Mouse (Mus musculus): ENCODE results near the gene Crebrf. TPM values are rescaled to one million over a fixed set of nuclear protein-coding genes. Genes with fewer than 3 reads are reported as not detected.

Crebrf gene
- polyA plus RNA-seq, 1 experiment, result 0.47 TPM

DNA sequence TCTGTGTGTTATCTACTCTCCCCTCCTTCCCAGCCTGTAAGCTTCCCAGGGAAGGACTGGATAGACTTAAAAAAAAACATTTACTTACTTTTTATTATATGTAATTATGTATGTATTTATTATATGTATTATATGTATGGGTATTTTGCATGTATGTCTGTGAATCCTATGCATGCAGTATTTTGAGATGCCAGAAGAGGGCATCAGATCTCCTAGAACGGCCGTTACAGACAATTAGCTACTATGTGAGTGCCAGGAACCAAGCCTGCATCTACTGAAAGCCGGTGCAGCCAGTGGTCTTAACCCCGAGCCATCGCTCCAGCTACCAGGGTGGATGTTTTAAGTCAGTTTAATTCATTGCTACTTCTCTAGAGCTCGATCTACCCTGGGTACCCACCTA lies 34.2 kb upstream of the Crebrf start:
- no peaks in the 10 kb centered on the region for H3K27me3 ChIP-seq (ENCODE audit: control insufficient read depth, insufficient read depth, insufficient read length)
- H3K36me3 ChIP-seq (ENCODE audit: control insufficient read depth, insufficient read depth), result peaks cover 35% of the 10 kb centered on the region
- peaks cover 61% of the 10 kb centered on the region for H3K79me2 ChIP-seq (ENCODE audit: control insufficient read depth, insufficient read depth)
- no peak for TF ChIP-seq USF1 (IDR thresholded peaks at IDR 0.05; ENCODE audit: low read depth)
- TF ChIP-seq MYOD1 (IDR thresholded peaks at IDR 0.05; ENCODE audit: control insufficient read depth, insufficient read length, low read depth), result no peak
- no peak for TF ChIP-seq CTCF (IDR thresholded peaks at IDR 0.05; ENCODE audit: control insufficient read depth, insufficient read depth, insufficient read length)
- no peak for TF ChIP-seq MAX (IDR thresholded peaks at IDR 0.05)
- no peak for TF ChIP-seq MYOG (IDR thresholded peaks at IDR 0.05; ENCODE audit: control insufficient read depth, extremely low read depth, insufficient read length)
- TF ChIP-seq FOSL1 (IDR thresholded peaks at IDR 0.05; ENCODE audit: insufficient read depth, low read length, poor library complexity, severe bottlenecking), result no peak
- TF ChIP-seq CEBPB (IDR thresholded peaks at IDR 0.05; ENCODE audit: low read depth), result no peak
- peaks cover 41% of the 10 kb centered on the region for H3K79me3 ChIP-seq (ENCODE audit: low read depth)
- H3K4me3 ChIP-seq (ENCODE audit: insufficient read depth, poor library complexity, severe bottlenecking), result no peak overlapping the region
- no peak overlapping the region for H3ac ChIP-seq (ENCODE audit: control insufficient read depth, insufficient read length, low read depth)

DNA sequence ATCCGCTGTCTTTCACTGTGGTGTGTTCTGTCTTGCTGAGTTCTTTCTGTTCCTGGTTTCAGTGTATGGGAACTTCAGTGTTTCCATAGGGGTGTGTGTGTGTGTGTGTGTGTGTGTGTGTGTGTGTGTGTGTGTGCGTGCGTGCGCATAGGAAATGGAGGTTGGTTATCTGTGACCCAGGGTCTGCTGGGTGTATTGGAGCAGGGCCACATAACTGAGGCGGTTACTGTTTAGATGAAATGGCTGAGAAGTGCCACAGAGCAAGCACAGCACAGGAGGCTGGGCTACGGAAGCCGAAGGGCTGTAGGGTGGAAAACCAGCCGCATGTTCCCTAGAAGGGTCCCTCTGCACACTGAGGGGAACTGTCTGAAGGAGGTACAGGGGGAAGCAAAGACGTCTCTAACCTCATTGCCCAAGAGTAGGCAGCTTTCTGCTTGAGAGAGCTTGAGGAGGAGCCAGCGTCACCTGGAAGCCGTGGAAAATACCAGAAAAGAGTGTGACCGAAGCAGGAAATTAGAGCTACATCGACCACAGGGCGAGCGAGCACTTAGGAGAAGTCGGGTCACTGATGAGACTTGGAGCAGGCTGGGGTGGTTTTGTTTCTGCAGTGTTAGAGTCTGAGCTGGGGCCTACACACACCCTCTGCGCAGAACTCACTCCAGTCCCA lies 29.0 kb upstream of the Crebrf start:
- Histone ChIP-seq H3K79me3 (ENCODE audit: low read depth) (peaks cover 7% of the 10 kb centered on the region), H3K79me2 (ENCODE audit: control insufficient read depth, insufficient read depth) (peaks cover 25% of the 10 kb centered on the region), H3K4me3 (ENCODE audit: insufficient read depth, poor library complexity, severe bottlenecking) (no peak overlapping the region), H3K36me3 (ENCODE audit: control insufficient read depth, insufficient read depth) (peaks cover 19% of the 10 kb centered on the region), H3K27me3 (ENCODE audit: control insufficient read depth, insufficient read depth, insufficient read length) (no peaks in the 10 kb centered on the region), H3ac (ENCODE audit: control insufficient read depth, insufficient read length, low read depth) (no peak overlapping the region)
- no peak for TF ChIP-seq CEBPB (IDR thresholded peaks at IDR 0.05; ENCODE audit: low read depth)
- TF ChIP-seq MAX (IDR thresholded peaks at IDR 0.05), result no peak
- no peak for TF ChIP-seq FOSL1 (IDR thresholded peaks at IDR 0.05; ENCODE audit: insufficient read depth, low read length, poor library complexity, severe bottlenecking)
- TF ChIP-seq CTCF (IDR thresholded peaks at IDR 0.05; ENCODE audit: control insufficient read depth, insufficient read depth, insufficient read length), result no peak
- no peak for TF ChIP-seq MYOG (IDR thresholded peaks at IDR 0.05; ENCODE audit: control insufficient read depth, extremely low read depth, insufficient read length)
- TF ChIP-seq MYOD1 (IDR thresholded peaks at IDR 0.05; ENCODE audit: control insufficient read depth, insufficient read length, low read depth), result no peak
- TF ChIP-seq USF1 (IDR thresholded peaks at IDR 0.05; ENCODE audit: low read depth), result no peak

DNA sequence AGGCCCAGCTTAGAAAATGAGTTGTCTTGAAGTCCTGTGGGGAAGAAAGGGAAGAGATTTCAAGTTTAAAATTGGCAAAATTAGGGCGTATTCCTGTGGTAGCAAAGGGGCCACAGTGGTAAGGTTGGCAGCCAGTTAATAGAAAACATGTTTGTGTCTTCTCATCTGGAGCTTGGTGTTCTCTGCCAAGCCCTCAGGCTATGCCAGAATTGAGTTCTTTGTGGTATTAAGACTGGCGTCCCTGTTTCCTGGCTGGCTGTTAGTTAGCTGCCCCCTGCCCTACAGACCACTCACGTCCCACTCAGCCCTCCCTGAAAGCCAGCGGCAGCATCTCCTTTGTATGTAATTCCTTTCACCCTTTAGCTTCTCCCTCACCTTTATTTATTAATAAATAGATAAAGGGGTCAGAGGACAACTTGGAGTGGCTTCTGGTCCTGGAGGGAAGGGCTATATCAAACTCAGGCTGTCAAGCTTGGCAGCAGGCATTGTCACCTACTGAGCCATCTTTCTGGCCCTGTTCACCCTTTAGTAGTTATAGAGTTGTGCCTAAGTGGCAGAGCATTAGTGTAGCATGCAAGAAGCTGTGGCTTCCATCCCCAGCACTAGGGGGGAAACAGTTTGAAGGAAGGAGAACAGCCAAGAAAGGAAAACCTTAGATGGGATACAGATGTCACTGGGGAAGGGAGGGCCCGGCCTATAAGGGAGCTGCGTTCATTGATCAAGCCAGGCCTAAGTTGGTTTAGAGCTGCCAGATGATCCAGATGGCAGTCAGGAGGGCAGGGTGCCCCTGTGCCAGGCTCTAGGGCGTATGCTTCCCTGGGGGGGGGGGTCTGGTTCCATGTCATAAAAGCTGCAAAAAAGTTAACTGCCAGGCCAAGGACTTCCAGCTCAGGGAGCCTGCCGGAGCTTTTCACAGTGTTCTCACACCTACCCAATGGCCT lies 26.4 kb upstream of the Crebrf start:
- peaks cover 15% of the 10 kb centered on the region for H3K79me2 ChIP-seq (ENCODE audit: control insufficient read depth, insufficient read depth)
- no peak overlapping the region for H3K4me3 ChIP-seq (ENCODE audit: insufficient read depth, poor library complexity, severe bottlenecking)
- peaks cover 3% of the 10 kb centered on the region for H3K79me3 ChIP-seq (ENCODE audit: low read depth)
- H3K36me3 ChIP-seq (ENCODE audit: control insufficient read depth, insufficient read depth), result peaks cover 5% of the 10 kb centered on the region
- no peak overlapping the region for H3ac ChIP-seq (ENCODE audit: control insufficient read depth, insufficient read length, low read depth)
- TF ChIP-seq MAX (IDR thresholded peaks at IDR 0.05), result no peak
- no peaks in the 10 kb centered on the region for H3K27me3 ChIP-seq (ENCODE audit: control insufficient read depth, insufficient read depth, insufficient read length)

DNA sequence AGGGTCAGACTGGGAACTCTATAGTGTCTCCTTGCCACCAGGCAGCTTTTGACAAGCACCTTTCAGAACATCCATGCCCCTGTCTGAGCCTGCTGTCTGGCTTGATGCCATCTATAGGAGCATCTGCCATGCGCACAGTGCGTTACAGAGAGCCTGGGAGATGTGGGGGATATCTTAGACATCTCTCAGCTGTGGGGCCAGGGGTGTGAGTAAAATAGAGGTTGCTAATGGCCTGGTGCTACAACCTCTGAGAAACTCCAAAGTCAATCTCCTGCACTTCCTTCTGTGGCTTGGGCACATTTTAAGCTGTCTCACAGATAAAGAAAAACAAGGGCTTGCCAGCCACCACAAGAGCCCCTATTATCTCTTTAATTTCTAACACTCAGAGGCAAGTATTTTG lies 25.6 kb upstream of the Crebrf start:
- Histone ChIP-seq H3K4me3 (ENCODE audit: insufficient read depth, poor library complexity, severe bottlenecking) (no peak overlapping the region), H3K27me3 (ENCODE audit: control insufficient read depth, insufficient read depth, insufficient read length) (no peaks in the 10 kb centered on the region), H3K36me3 (ENCODE audit: control insufficient read depth, insufficient read depth) (peaks cover 5% of the 10 kb centered on the region), H3K79me3 (ENCODE audit: low read depth) (peaks cover 3% of the 10 kb centered on the region), H3K79me2 (ENCODE audit: control insufficient read depth, insufficient read depth) (peaks cover 15% of the 10 kb centered on the region), H3ac (ENCODE audit: control insufficient read depth, insufficient read length, low read depth) (no peak overlapping the region)
- TF ChIP-seq MYOD1 (IDR thresholded peaks at IDR 0.05; ENCODE audit: control insufficient read depth, insufficient read length, low read depth), result no peak
- no peak for TF ChIP-seq FOSL1 (IDR thresholded peaks at IDR 0.05; ENCODE audit: insufficient read depth, low read length, poor library complexity, severe bottlenecking)
- no peak for TF ChIP-seq MYOG (IDR thresholded peaks at IDR 0.05; ENCODE audit: control insufficient read depth, extremely low read depth, insufficient read length)
- TF ChIP-seq CTCF (IDR thresholded peaks at IDR 0.05; ENCODE audit: control insufficient read depth, insufficient read depth, insufficient read length), result no peak
- TF ChIP-seq MAX (IDR thresholded peaks at IDR 0.05), result no peak
- no peak for TF ChIP-seq CEBPB (IDR thresholded peaks at IDR 0.05; ENCODE audit: low read depth)
- no peak for TF ChIP-seq USF1 (IDR thresholded peaks at IDR 0.05; ENCODE audit: low read depth)

DNA sequence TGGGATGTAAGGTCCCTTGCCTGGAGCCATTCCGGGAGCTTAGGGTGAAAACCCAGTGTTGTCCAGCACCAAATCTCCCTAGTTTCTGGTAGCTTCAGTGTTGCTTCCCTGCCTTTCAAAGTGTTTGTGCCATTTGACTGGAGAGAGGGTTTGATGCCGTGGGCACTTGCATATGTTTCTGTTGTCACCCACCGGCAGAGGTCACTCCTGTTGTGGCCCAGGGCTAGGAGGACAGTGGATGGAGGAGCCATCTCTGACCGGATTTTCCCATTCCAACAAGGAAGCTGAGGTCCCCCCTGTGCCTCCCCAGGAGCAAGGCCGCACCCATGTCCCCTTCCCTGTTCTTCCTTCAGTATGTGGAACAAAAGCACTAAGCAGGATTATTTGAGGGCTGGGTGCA lies 25.2 kb upstream of the Crebrf start:
- TF ChIP-seq FOSL1 (IDR thresholded peaks at IDR 0.05; ENCODE audit: insufficient read depth, low read length, poor library complexity, severe bottlenecking) (no peak), MAX (IDR thresholded peaks at IDR 0.05) (no peak), USF1 (IDR thresholded peaks at IDR 0.05; ENCODE audit: low read depth) (no peak), MYOG (IDR thresholded peaks at IDR 0.05; ENCODE audit: control insufficient read depth, extremely low read depth, insufficient read length) (no peak), MYOD1 (IDR thresholded peaks at IDR 0.05; ENCODE audit: control insufficient read depth, insufficient read length, low read depth) (no peak), CEBPB (IDR thresholded peaks at IDR 0.05; ENCODE audit: low read depth) (no peak), CTCF (IDR thresholded peaks at IDR 0.05; ENCODE audit: control insufficient read depth, insufficient read depth, insufficient read length) (no peak)
- H3K4me3 ChIP-seq (ENCODE audit: insufficient read depth, poor library complexity, severe bottlenecking), result no peak overlapping the region
- no peaks in the 10 kb centered on the region for H3K27me3 ChIP-seq (ENCODE audit: control insufficient read depth, insufficient read depth, insufficient read length)
- H3K79me2 ChIP-seq (ENCODE audit: control insufficient read depth, insufficient read depth), result peaks cover 15% of the 10 kb centered on the region
- peaks cover under 1% of the 10 kb centered on the region for H3K36me3 ChIP-seq (ENCODE audit: control insufficient read depth, insufficient read depth)
- H3K79me3 ChIP-seq (ENCODE audit: low read depth), result peaks cover 3% of the 10 kb centered on the region
- H3ac ChIP-seq (ENCODE audit: control insufficient read depth, insufficient read length, low read depth), result no peak overlapping the region
